Comparison of ENCODE assay signal across 16 mouse cellular contexts in the genomic region with DNA sequence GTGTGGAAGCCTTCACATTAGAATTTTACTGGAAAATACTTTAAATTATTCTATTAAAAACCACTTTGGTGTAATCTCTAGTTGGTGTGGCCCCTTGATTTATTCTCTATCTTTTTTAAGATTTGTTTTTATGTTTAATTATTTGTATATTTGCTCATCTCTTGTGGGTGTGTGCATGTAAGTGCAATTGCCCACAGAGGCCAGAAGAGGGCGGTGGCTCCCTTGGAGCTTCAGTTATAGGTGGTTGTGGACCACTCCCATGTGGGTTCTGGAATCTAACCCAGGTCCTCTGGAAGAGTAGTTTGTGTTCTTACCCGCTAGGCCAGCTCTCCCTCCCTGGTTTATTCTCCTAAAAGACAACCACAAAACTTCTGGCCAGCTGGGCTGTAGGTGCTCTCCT. TPM values are rescaled to one million over a fixed set of nuclear protein-coding genes. Genes with fewer than 3 reads are reported as not detected.
DNase-seq lines count a peak whose midpoint lies in the region; ATAC-seq lines count a peak whose summit lies in the region.
"Had no signal": no experiment of that assay in that cellular context is flagged by ENCODE, and none has a peak within 500 bp of the region (broad histone marks: within the 10 kb centered on the region; RNA-seq: fewer than 3 reads in every experiment).

No protein-coding gene starts in this region.

- peak overlapping the region; percentile 61; the same call in 1 of the 2 replicates for H3K27ac ChIP-seq in kidney, embryonic 15.5 days
- H3K27ac ChIP-seq: macrophage had no signal

- H3K9ac ChIP-seq in kidney, embryonic 15.5 days, result no peak overlapping the region

- peak; percentile 37 for DNase-seq in cerebellum, adult 9-11 months
- no peak for DNase-seq in cerebellum, postnatal 36 days
- no peak for DNase-seq in kidney, adult 18-20 months
- peak; percentile 17 for DNase-seq in thymus, postnatal 25 days
- no peak for DNase-seq in thymus, adult 18-20 months
- DNase-seq in right cerebral cortex, adult 2 months (ENCODE audit: low spot score in 2 of 2), result no peak
- no peak for DNase-seq in adrenal gland, adult 18-20 months (ENCODE audit: low spot score in 2 of 2)
- DNase-seq: adrenal gland, postnatal 14 days; layer of hippocampus, adult 9-11 months had no signal

- WGBS in kidney, embryonic 15.5 days, result 89% methylated on average over 2 of the region's 2 CpGs

- no peaks in the 10 kb centered on the region for H3K36me3 ChIP-seq in kidney, embryonic 15.5 days

- H3K4me1 ChIP-seq in kidney, embryonic 15.5 days, result peaks cover 53% of the 10 kb centered on the region

- no peaks in the 10 kb centered on the region for H3K9me3 ChIP-seq in kidney, embryonic 15.5 days (replicated peaks)

- H3K4me3 ChIP-seq in kidney, embryonic 15.5 days (replicated peaks), result no peak overlapping the region

- no peaks in the 10 kb centered on the region for H3K27me3 ChIP-seq in kidney, embryonic 15.5 days
- H3K27me3 ChIP-seq: Patski had no signal

- no peak overlapping the region for H3K4me2 ChIP-seq in kidney, embryonic 15.5 days

- ATAC-seq in kidney, embryonic 15.5 days (replicated peaks; ENCODE audit: low FRiP score), result no peak
- ATAC-seq: Patski had no signal

RNA-seq across cellular contexts. Expression of gene Smad5, which starts 3.4 kb away (rescaled TPM):
- 33.3 and 34.6 TPM in 2 replicates for polyA plus RNA-seq in kidney, embryonic 15.5 days (2015; fragmentation: Nextera tagmentation; extraction: Ambion mirVana)
- 10 to 100 TPM; 40.4 to 51.7 TPM for total RNA-seq in adrenal gland, adult 18-20 months (2021)

RNA-seq across cellular contexts. Expression of gene Gm45623, which starts 54.3 kb away (rescaled TPM):
- polyA plus RNA-seq in kidney, embryonic 15.5 days (2015; fragmentation: Nextera tagmentation; extraction: Ambion mirVana), result not detected in 2 replicates
- not detected for total RNA-seq in adrenal gland, adult 18-20 months (2021)
- total RNA-seq: adrenal gland, postnatal 14 days; granulocyte monocyte progenitor cell, adult 5-6 weeks; monocyte, adult 5-6 weeks had no signal
- polyA plus RNA-seq: heart, postnatal 0 days; limb, embryonic 11.5 days; macrophage; Patski had no signal

Comparison
In these comparisons a context has a peak if more than half of its experiments do, and no peak if none do; other contexts are left out.
1. DNase-seq: peak in cerebellum, adult 9-11 months (single experiment) and thymus, postnatal 25 days (single experiment); none in cerebellum, postnatal 36 days (0 of 2), kidney, adult 18-20 months (single experiment), thymus, adult 18-20 months (0 of 2), right cerebral cortex, adult 2 months (0 of 2) and adrenal gland, adult 18-20 months (0 of 2).